Mouse (Mus musculus) kidney, embryonic 14.5 days (tissue): ENCODE measurements around the gene Adm. TPM values are rescaled to one million over a fixed set of nuclear protein-coding genes. Genes with fewer than 3 reads are reported as not detected.
"Not testable (repeated sequence)": the region's sequence is repeated elsewhere in the genome, so short reads cannot be mapped to it uniquely, and the experiment has no call there.

ENCODE experiments used
- ATAC-seq: fragments of 200-750 bp; cut with Nextera tagmentation; 2 replicates; pipeline ENCODE4 v1.8.0; 2017; ENCODE audit warnings: moderate number of reproducible peaks, mild to moderate bottlenecking, moderate TSS enrichment, moderate library complexity; ENCODE audit not compliant: low FRiP score, low TSS enrichment
- H3K27ac ChIP-seq: fragments of 300-500 bp; sonication (generic); 2 replicates; pipeline ENCODE4 v1.5.1; 2014; ENCODE audit warnings: low read depth, mild to moderate bottlenecking, low read length, moderate library complexity, mixed read lengths
- H3K27me3 ChIP-seq: fragments of 300-500 bp; sonication (generic); 2 replicates; pipeline ENCODE4 v1.6.1; 2014; ENCODE audit warnings: mild to moderate bottlenecking, low read length; ENCODE audit not compliant: control insufficient read depth, insufficient read depth
- H3K36me3 ChIP-seq: fragments of 300-500 bp; sonication (generic); 2 replicates; pipeline ENCODE4 v1.6.1; 2014; ENCODE audit warnings: low read length, mixed read lengths; ENCODE audit not compliant: control insufficient read depth, insufficient read depth
- H3K4me1 ChIP-seq: fragments of 300-500 bp; sonication (generic); 2 replicates; pipeline ENCODE4 v1.6.1; 2014; ENCODE audit warnings: low read length, mixed read lengths; ENCODE audit not compliant: control insufficient read depth, insufficient read depth
- H3K4me2 ChIP-seq: fragments of 300-500 bp; sonication (generic); replicated peaks from 2 replicates; pipeline ENCODE4 v1.6.1; 2014; ENCODE audit warnings: low read depth, mild to moderate bottlenecking, low read length
- H3K4me3 ChIP-seq: fragments of 300-500 bp; sonication (generic); 2 replicates; pipeline ENCODE4 v1.5.1; 2014; ENCODE audit warnings: mild to moderate bottlenecking, low read length
- H3K9ac ChIP-seq: fragments of 300-500 bp; sonication (generic); 2 replicates; pipeline ENCODE4 v1.6.1; 2014; ENCODE audit warnings: low read depth, mild to moderate bottlenecking, low read length, moderate library complexity
- H3K9me3 ChIP-seq: fragments of 300-500 bp; sonication (generic); 2 replicates; pipeline ENCODE4 v1.6.1; 2016; ENCODE audit warnings: low read length; ENCODE audit not compliant: control insufficient read depth
- WGBS: fragments of 180-500 bp; shearing (Covaris S2); extraction: QIAGEN DNeasy Blood & Tissue Kit; methylation state at CpG from one replicate; pipeline ENCODE4 v1.1.7; 2014; 5-methylcytosine and 5-hydroxymethylcytosine counted together
- polyA plus RNA-seq: library from polyadenylated mRNA; unstranded; fragments of >200 nt; fragmentation: Nextera tagmentation; extraction: Ambion mirVana; gene quantifications from 2 replicates; pipeline ENCODE4 v1.2.1, GENCODE M21; 2014

Adm gene
- 4.2 and 5.0 TPM in 2 replicates for polyA plus RNA-seq

- Histone ChIP-seq H3K27ac (no peak within 1 kb of the TSS), H3K4me1 (peaks cover 12% of the 10 kb centered on the region), H3K4me3 (peak within 1 kb of the TSS; percentile 48), H3K9me3 (no peaks in the 10 kb centered on the region), H3K27me3 (peaks cover 37% of the 10 kb centered on the region), H3K36me3 (no peaks in the 10 kb centered on the region), H3K9ac (peak within 1 kb of the TSS; percentile 50; the same call in 1 of the 2 replicates), H3K4me2 (peak within 1 kb of the TSS; percentile 83)
- peak; percentile 71 for ATAC-seq
- WGBS: 2% methylated on average over 30 of the region's 30 CpGs
Measured at GRCm38 (mm10) chr7:110627486-110628272, at the start of gene Adm. Adm (plus strand) TSS chr7:110627661.

GRCm38 (mm10) chr7:110583705-110584104 is 43.8 kb upstream of the Adm start:
- Histone ChIP-seq H3K4me3 (no peak overlapping the region), H3K36me3 (no peaks in the 10 kb centered on the region), H3K4me2 (no peak overlapping the region), H3K4me1 (no peaks in the 10 kb centered on the region), H3K9ac (no peak overlapping the region), H3K27ac (no peak overlapping the region), H3K9me3 (no peaks in the 10 kb centered on the region), H3K27me3 (no peaks in the 10 kb centered on the region)
- WGBS: 93% methylated on average over 3 of the region's 3 CpGs
- peak; percentile 52; the same call in 1 of the 2 replicates for ATAC-seq

- Histone ChIP-seq H3K9me3 (no peaks in the 10 kb centered on the region), H3K4me2 (no peak overlapping the region), H3K36me3 (no peaks in the 10 kb centered on the region), H3K27ac (no peak overlapping the region), H3K4me3 (no peak overlapping the region), H3K4me1 (no peaks in the 10 kb centered on the region), H3K27me3 (no peaks in the 10 kb centered on the region), H3K9ac (no peak overlapping the region)
- ATAC-seq: peak; percentile 35; the same call in 1 of the 2 replicates
- 56% methylated on average over 2 of the region's 2 CpGs for WGBS
Measured at GRCm38 (mm10) chr7:110584159-110584558, 43.3 kb upstream of the Adm start.

GRCm38 (mm10) chr7:110585250-110585649 is 42.2 kb upstream of the Adm start:
- Histone ChIP-seq H3K4me1 (no peaks in the 10 kb centered on the region), H3K4me3 (no peak overlapping the region), H3K4me2 (no peak overlapping the region), H3K9me3 (no peaks in the 10 kb centered on the region), H3K27ac (no peak overlapping the region), H3K36me3 (no peaks in the 10 kb centered on the region), H3K9ac (no peak overlapping the region), H3K27me3 (no peaks in the 10 kb centered on the region)
- 85% methylated on average over 2 of the region's 2 CpGs for WGBS
- ATAC-seq: no peak

GRCm38 (mm10) chr7:110587721-110588120 is 39.7 kb upstream of the Adm start:
- H3K9me3 ChIP-seq: no peaks in the 10 kb centered on the region
- H3K36me3 ChIP-seq: no peaks in the 10 kb centered on the region
- no peak overlapping the region for H3K27ac ChIP-seq
- WGBS: 86% methylated on average over 1 of the region's 1 CpGs
- H3K4me1 ChIP-seq: no peaks in the 10 kb centered on the region
- H3K27me3 ChIP-seq: no peaks in the 10 kb centered on the region
- no peak overlapping the region for H3K4me2 ChIP-seq
- no peak for ATAC-seq
- H3K4me3 ChIP-seq: no peak overlapping the region
- H3K9ac ChIP-seq: no peak overlapping the region

- not testable (repeated sequence) for H3K9me3 ChIP-seq, H3K4me2 ChIP-seq, H3K9ac ChIP-seq, H3K4me3 ChIP-seq, H3K36me3 ChIP-seq, H3K4me1 ChIP-seq, H3K27ac ChIP-seq, H3K27me3 ChIP-seq, ATAC-seq
- 94% methylated on average over 3 of the region's 3 CpGs for WGBS
Measured at GRCm38 (mm10) chr7:110593991-110594390, 33.5 kb upstream of the Adm start.

- Histone ChIP-seq H3K4me2 (no peak overlapping the region), H3K27ac (no peak overlapping the region), H3K27me3 (no peaks in the 10 kb centered on the region), H3K9ac (no peak overlapping the region), H3K4me1 (no peaks in the 10 kb centered on the region), H3K4me3 (no peak overlapping the region), H3K36me3 (no peaks in the 10 kb centered on the region), H3K9me3 (no peaks in the 10 kb centered on the region)
- no peak for ATAC-seq
- WGBS: 97% methylated on average over 1 of the region's 1 CpGs
Measured at GRCm38 (mm10) chr7:110597141-110597540, 30.3 kb upstream of the Adm start.

- ATAC-seq: no peak
- Histone ChIP-seq H3K4me1 (no peaks in the 10 kb centered on the region), H3K9ac (no peak overlapping the region), H3K27ac (no peak overlapping the region), H3K4me3 (no peak overlapping the region), H3K9me3 (no peaks in the 10 kb centered on the region), H3K36me3 (no peaks in the 10 kb centered on the region), H3K27me3 (no peaks in the 10 kb centered on the region), H3K4me2 (no peak overlapping the region)
- 86% methylated on average over 4 of the region's 4 CpGs for WGBS
Measured at GRCm38 (mm10) chr7:110605476-110605875, 22.0 kb upstream of the Adm start.

- Histone ChIP-seq H3K4me3 (no peak overlapping the region), H3K9ac (no peak overlapping the region), H3K27ac (no peak overlapping the region), H3K27me3 (no peaks in the 10 kb centered on the region), H3K4me2 (no peak overlapping the region), H3K4me1 (no peaks in the 10 kb centered on the region), H3K9me3 (no peaks in the 10 kb centered on the region), H3K36me3 (no peaks in the 10 kb centered on the region)
- WGBS: 93% methylated on average over 1 of the region's 1 CpGs
- ATAC-seq: no peak
Measured at GRCm38 (mm10) chr7:110606906-110607305, 20.6 kb upstream of the Adm start.
